Mouse (Mus musculus) intestine, postnatal 0 days (tissue): ENCODE measurements around the gene Mecom. TPM values are rescaled to one million over a fixed set of nuclear protein-coding genes. Genes with fewer than 3 reads are reported as not detected.

ENCODE experiments used
- ATAC-seq: fragments of 200-750 bp; cut with Nextera tagmentation; 2 replicates; pipeline ENCODE4 v1.8.0; 2017; ENCODE audit warnings: mild to moderate bottlenecking, moderate TSS enrichment, moderate library complexity
- H3K27ac ChIP-seq: fragments of 300-500 bp; sonication (generic); 2 replicates; pipeline ENCODE4 v1.5.1; 2014; ENCODE audit warnings: mild to moderate bottlenecking, low read depth, low read length, moderate library complexity
- H3K27me3 ChIP-seq: fragments of 300-500 bp; sonication (generic); replicated peaks from 2 replicates; pipeline ENCODE4 v1.6.1; 2014; ENCODE audit warnings: low read length, mixed read lengths; ENCODE audit not compliant: control insufficient read depth, insufficient read depth
- H3K36me3 ChIP-seq: fragments of 300-500 bp; sonication (generic); 2 replicates; pipeline ENCODE4 v1.6.1; 2014; ENCODE audit warnings: mild to moderate bottlenecking, moderate library complexity; ENCODE audit not compliant: control insufficient read depth, insufficient read depth
- H3K4me1 ChIP-seq: fragments of 300-500 bp; sonication (generic); replicated peaks from 2 replicates; pipeline ENCODE4 v1.6.1; 2014; ENCODE audit warnings: antibody characterized with exemption, low read length, mixed read lengths; ENCODE audit not compliant: control insufficient read depth, insufficient read depth
- H3K4me2 ChIP-seq: fragments of 300-500 bp; sonication (generic); replicated peaks from 2 replicates; pipeline ENCODE4 v1.6.1; 2014; ENCODE audit warnings: low read depth, mild to moderate bottlenecking, moderate library complexity
- H3K4me3 ChIP-seq: fragments of 300-500 bp; sonication (generic); 2 replicates; pipeline ENCODE4 v1.5.1; 2014; ENCODE audit warnings: low read depth, low read length
- H3K9ac ChIP-seq: fragments of 300-500 bp; sonication (generic); 2 replicates; pipeline ENCODE4 v1.6.1; 2014; ENCODE audit warnings: mild to moderate bottlenecking, low read depth, low read length
- H3K9me3 ChIP-seq: fragments of 300-500 bp; sonication (generic); 2 replicates; pipeline ENCODE4 v1.6.1; 2016; ENCODE audit warnings: mixed run types; ENCODE audit not compliant: control insufficient read depth
- CTCF ChIP-seq: sonication (generic); IDR thresholded peaks from 2 replicates; pipeline ENCODE4 v1.5.1; 2016; ENCODE audit warnings: low read depth, mild to moderate bottlenecking, control low read depth, antibody characterized with exemption, moderate library complexity
- WGBS: fragments of 180-500 bp; shearing (Covaris S2); extraction: QIAGEN DNeasy Blood & Tissue Kit; methylation state at CpG from one replicate; pipeline ENCODE4 v1.1.7; 2014; 5-methylcytosine and 5-hydroxymethylcytosine counted together
- polyA plus RNA-seq: library from polyadenylated mRNA; unstranded; fragments of >200 nt; fragmentation: Nextera tagmentation; extraction: Ambion mirVana; gene quantifications from 2 replicates; pipeline ENCODE4 v1.2.1, GENCODE M21; 2015

Gene Mecom
- polyA plus RNA-seq, 1 experiment from 2014 or later = 7.7 TPM

- peak; percentile 65 for TF ChIP-seq CTCF
- H3K4me1 ChIP-seq = 0 out of 2 replicates have a peak, but pooled peaks cover 4% of the 10 kb centered on the region
- H3K9me3 ChIP-seq = no peaks in the 10 kb centered on the region
- peak; percentile 72 for ATAC-seq
- peak overlapping the region; percentile 59 for H3K4me3 ChIP-seq
- peaks cover 91% of the 10 kb centered on the region for H3K27me3 ChIP-seq
- peak overlapping the region; percentile 62 for H3K27ac ChIP-seq
- H3K9ac ChIP-seq = peak overlapping the region; percentile 50
- WGBS = under 1% methylated on average over 51 of the region's 73 CpGs
- H3K36me3 ChIP-seq = no peaks in the 10 kb centered on the region
- peak overlapping the region; percentile 88 for H3K4me2 ChIP-seq
Observed at GRCm38 (mm10) chr3:30508296-30508929, 39.4 kb downstream of the Mecom start.

GRCm38 (mm10) chr3:30507576-30508295 lies 40.1 kb downstream of the Mecom start:
- TF ChIP-seq CTCF = no peak
- under 1% methylated on average over 41 of the region's 41 CpGs for WGBS
- H3K4me3 ChIP-seq = peak overlapping the region; percentile 59
- H3K4me2 ChIP-seq = peak overlapping the region; percentile 88
- ATAC-seq = peak; percentile 12
- H3K27me3 ChIP-seq = peaks cover 85% of the 10 kb centered on the region
- H3K27ac ChIP-seq = peak overlapping the region; percentile 62
- no peaks in the 10 kb centered on the region for H3K36me3 ChIP-seq
- H3K4me1 ChIP-seq = 0 out of 2 replicates have a peak, but pooled peaks cover 4% of the 10 kb centered on the region
- H3K9ac ChIP-seq = peak overlapping the region; percentile 50
- no peaks in the 10 kb centered on the region for H3K9me3 ChIP-seq

- Histone ChIP-seq H3K4me1 (0 out of 2 replicates have a peak, but pooled peaks cover 4% of the 10 kb centered on the region), H3K4me3 (peak overlapping the region; percentile 59), H3K27ac (peak overlapping the region; percentile 62; the same call in 1 of the 2 replicates), H3K9ac (0 out of 2 replicates have a peak overlapping the region, but pooled peaks have one; percentile 50), H3K36me3 (no peaks in the 10 kb centered on the region), H3K4me2 (peak overlapping the region; percentile 88), H3K9me3 (no peaks in the 10 kb centered on the region), H3K27me3 (peaks cover 78% of the 10 kb centered on the region)
- peak; percentile 20; the same call in 1 of the 2 replicates for ATAC-seq
- WGBS = under 1% methylated on average over 22 of the region's 22 CpGs
- TF ChIP-seq CTCF = no peak
Observed at GRCm38 (mm10) chr3:30507028-30507575, 40.7 kb downstream of the Mecom start.

- TF ChIP-seq CTCF = no peak
- Histone ChIP-seq H3K4me2 (peak overlapping the region; percentile 88), H3K27ac (no peak overlapping the region), H3K9me3 (no peaks in the 10 kb centered on the region), H3K27me3 (peaks cover 72% of the 10 kb centered on the region), H3K9ac (no peak overlapping the region), H3K36me3 (no peaks in the 10 kb centered on the region), H3K4me1 (0 out of 2 replicates have a peak, but pooled peaks cover 4% of the 10 kb centered on the region), H3K4me3 (peak overlapping the region; percentile 59)
- 14% methylated on average over 17 of the region's 17 CpGs for WGBS
- ATAC-seq = no peak
Observed at GRCm38 (mm10) chr3:30506329-30507027, 41.3 kb downstream of the Mecom start.

GRCm38 (mm10) chr3:30505741-30506251 lies 42.0 kb downstream of the Mecom start:
- WGBS = 51% methylated on average over 16 of the region's 16 CpGs
- no peak for ATAC-seq
- Histone ChIP-seq H3K4me1 (0 out of 2 replicates have a peak, but pooled peaks cover 4% of the 10 kb centered on the region), H3K27me3 (peaks cover 65% of the 10 kb centered on the region), H3K4me3 (no peak overlapping the region), H3K9me3 (no peaks in the 10 kb centered on the region), H3K4me2 (no peak overlapping the region), H3K9ac (no peak overlapping the region), H3K27ac (no peak overlapping the region), H3K36me3 (no peaks in the 10 kb centered on the region)
- no peak for TF ChIP-seq CTCF
